Mouse (Mus musculus): ENCODE data around the gene Hpse.

The Hpse gene

GRCm38 (mm10) chr5:100636794-100637544 lies 82.5 kb downstream of the Hpse start:
- no peak for DNase-seq

DNA sequence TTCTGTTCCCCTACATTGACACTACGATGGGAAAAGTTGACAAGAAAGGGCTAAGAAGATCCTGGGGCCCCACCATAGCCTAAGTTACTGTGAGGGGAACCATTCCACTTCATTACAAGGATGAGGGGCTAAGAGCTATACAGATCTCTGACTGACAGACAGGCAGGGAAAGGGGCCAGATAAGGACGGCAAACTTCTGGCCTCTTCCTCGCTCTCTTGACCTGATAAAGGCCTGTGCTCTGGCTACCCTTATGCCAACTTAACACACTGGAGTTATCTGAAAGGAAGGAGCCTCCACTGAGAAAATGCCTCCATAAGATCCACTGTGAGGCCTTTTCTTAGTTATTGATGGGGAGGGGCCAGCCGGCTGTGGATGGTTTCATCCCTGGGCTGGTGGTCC lies 83.6 kb downstream of the Hpse start:
- no peak for DNase-seq

- no peak for DNase-seq
Measured at GRCm38 (mm10) chr5:100634885-100635478, 84.5 kb downstream of the Hpse start.

- DNase-seq = no peak
Measured at GRCm38 (mm10) chr5:100632540-100633129, 86.9 kb downstream of the Hpse start.
